Mouse (Mus musculus) MEL (cell line): ENCODE measurements around the gene Cers6.

Source experiments
- CTCF ChIP-seq, 3 experiments: IDR thresholded peaks in 2 of 3; conservative IDR thresholded peaks in 1 of 3; 2 replicates each; pipeline ENCODE4 v1.5.1; 2011 to 2012; ENCODE audit warnings: low read length in 3 of 3, low read depth in 2 of 3, mild to moderate bottlenecking in 2 of 3, improper control_type of control experiment in 1 of 3, inconsistent platforms in 1 of 3, mixed read lengths in 1 of 3, moderate library complexity in 1 of 3; ENCODE audit not compliant: control insufficient read depth in 1 of 3, insufficient read depth in 1 of 3, poor library complexity in 1 of 3, severe bottlenecking in 1 of 3
- EP300 ChIP-seq, 2 experiments: IDR thresholded peaks; 2 replicates each; pipeline ENCODE4 v1.6.1; 2011; ENCODE audit warnings: improper control_type of control experiment in 2 of 2, low read length in 2 of 2, low read depth in 1 of 2, mild to moderate bottlenecking in 1 of 2
- GABPA ChIP-seq: IDR thresholded peaks from 2 replicates; pipeline ENCODE4 v1.6.1; 2012; ENCODE audit warnings: low read depth, mild to moderate bottlenecking, inconsistent platforms, low read length, improper control_type of control experiment, moderate library complexity
- GATA1 ChIP-seq: IDR thresholded peaks from 2 replicates; pipeline ENCODE4 v1.6.1; 2011; ENCODE audit warnings: low read depth, low read length, improper control_type of control experiment
- NELFE ChIP-seq: IDR thresholded peaks from 2 replicates; pipeline ENCODE4 v1.6.1; 2011; ENCODE audit warnings: low read depth, low read length, improper control_type of control experiment
- POLR2A ChIP-seq, 2 experiments: IDR thresholded peaks; 2 replicates each; pipeline ENCODE4 v1.6.1; 2011 to 2012; ENCODE audit warnings: low read length in 2 of 2, mild to moderate bottlenecking in 2 of 2, control low read depth in 1 of 2, improper control_type of control experiment in 1 of 2, low read depth in 1 of 2, moderate library complexity in 1 of 2; ENCODE audit not compliant: control insufficient read depth in 1 of 2, insufficient read depth in 1 of 2, poor library complexity in 1 of 2
- USF1 ChIP-seq: IDR thresholded peaks from 2 replicates; pipeline ENCODE4 v1.6.1; 2014; ENCODE audit warnings: low read depth, mild to moderate bottlenecking, inconsistent platforms, low read length, improper control_type of control experiment, moderate library complexity
- ZMIZ1 ChIP-seq: IDR thresholded peaks from 2 replicates; pipeline ENCODE4 v1.6.1; 2012; ENCODE audit warnings: low read depth, mild to moderate bottlenecking, inconsistent platforms, low read length, improper control_type of control experiment, moderate library complexity

DNA sequence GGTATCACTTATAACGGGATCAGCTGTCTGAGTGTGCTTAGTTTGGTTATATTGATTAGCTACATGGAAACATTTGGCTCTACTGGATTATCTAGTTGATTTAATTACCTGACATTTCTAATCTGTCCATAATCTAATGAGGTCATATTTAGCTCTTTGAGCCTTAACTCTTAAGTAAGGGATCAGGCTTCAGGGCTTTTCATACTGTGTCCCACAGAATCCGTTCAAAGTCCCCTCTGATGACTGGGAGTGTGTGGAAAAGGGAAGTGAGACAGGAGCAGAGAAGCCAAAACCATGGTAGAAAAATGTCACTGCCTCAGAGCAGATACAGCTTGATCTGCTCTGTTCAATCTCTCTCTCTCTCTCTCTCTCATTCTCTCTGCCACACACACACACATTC, 279.0 kb downstream of the Cers6 start:
- TF ChIP-seq POLR2A (IDR thresholded peaks at IDR 0.05; ENCODE audit: control insufficient read depth in 1 of 2, insufficient read depth in 1 of 2, low read depth in 1 of 2, low read length in 2 of 2, poor library complexity in 1 of 2), result no peak
- TF ChIP-seq EP300 (IDR thresholded peaks at IDR 0.05; ENCODE audit: low read depth in 1 of 2, low read length in 2 of 2), result no peak
- TF ChIP-seq ZMIZ1, result no peak
- TF ChIP-seq CTCF (IDR thresholded peaks at IDR 0.05 in 2 of 3, conservative IDR thresholded peaks at IDR 0.05 in 1 of 3; ENCODE audit: control insufficient read depth in 1 of 3, insufficient read depth in 1 of 3, low read depth in 2 of 3, low read length in 3 of 3, poor library complexity in 1 of 3, severe bottlenecking in 1 of 3), result no peak
- TF ChIP-seq NELFE, result no peak
- no peak for TF ChIP-seq GATA1
- no peak for TF ChIP-seq GABPA
- no peak for TF ChIP-seq USF1
